Mouse (Mus musculus): ENCODE measurements at regions not wholly inside any gene's neighbourhood (a gene's known extent, or its start where the extent isn't known, plus 50 kb on each side); places are given as distances from the start of the nearest gene placed in this dataset.

- 83% methylated on average over 3 of the region's 3 CpGs for WGBS
- no peak overlapping the region for H3K9ac ChIP-seq (replicated peaks; ENCODE audit: low read length)
- H3K27me3 ChIP-seq (ENCODE audit: insufficient read depth, low read length) = no peaks in the 10 kb centered on the region
- H3K9me3 ChIP-seq (ENCODE audit: low read length) = no peaks in the 10 kb centered on the region; the same call in 1 of the 2 replicates
- H3K36me3 ChIP-seq (ENCODE audit: insufficient read depth, low read length) = no peaks in the 10 kb centered on the region
- no peak overlapping the region for H3K4me2 ChIP-seq (replicated peaks; ENCODE audit: low read depth, low read length)
- H3K4me3 ChIP-seq (ENCODE audit: low read length) = no peak overlapping the region
- 0 out of 2 replicates have a peak, but pooled peaks cover 3% of the 10 kb centered on the region for H3K4me1 ChIP-seq (ENCODE audit: insufficient read depth, low read length)
- H3K27ac ChIP-seq (ENCODE audit: low read length) = no peak overlapping the region
- no peak for ATAC-seq (ENCODE audit: low FRiP score, low TSS enrichment)
These were observed 100.9 kb downstream of the Aldh8a1 start for GRCm38 (mm10) chr10:21478004-21478403.

- no peaks in the 10 kb centered on the region for H3K27me3 ChIP-seq (ENCODE audit: insufficient read depth, low read length)
- H3K27ac ChIP-seq (ENCODE audit: low read length) = no peak overlapping the region
- 77% methylated on average over 3 of the region's 3 CpGs for WGBS
- no peak overlapping the region for H3K4me2 ChIP-seq (replicated peaks; ENCODE audit: low read depth, low read length)
- H3K9ac ChIP-seq (replicated peaks; ENCODE audit: low read length) = no peak overlapping the region
- 0 out of 2 replicates have a peak, but pooled peaks cover 3% of the 10 kb centered on the region for H3K4me1 ChIP-seq (ENCODE audit: insufficient read depth, low read length)
- H3K9me3 ChIP-seq (ENCODE audit: low read length) = no peaks in the 10 kb centered on the region; the same call in 1 of the 2 replicates
- no peaks in the 10 kb centered on the region for H3K36me3 ChIP-seq (ENCODE audit: insufficient read depth, low read length)
- no peak overlapping the region for H3K4me3 ChIP-seq (ENCODE audit: low read length)
- no peak for ATAC-seq (ENCODE audit: low FRiP score, low TSS enrichment)
These were observed 102.3 kb downstream of the Aldh8a1 start for GRCm38 (mm10) chr10:21479403-21479802.

- H3K4me1 ChIP-seq (ENCODE audit: insufficient read depth, low read length) = 0 out of 2 replicates have a peak, but pooled peaks cover 3% of the 10 kb centered on the region
- WGBS = 85% methylated on average over 3 of the region's 3 CpGs
- no peak overlapping the region for H3K4me3 ChIP-seq (ENCODE audit: low read length)
- no peak for ATAC-seq (ENCODE audit: low FRiP score, low TSS enrichment)
- no peaks in the 10 kb centered on the region; the same call in 1 of the 2 replicates for H3K9me3 ChIP-seq (ENCODE audit: low read length)
- no peaks in the 10 kb centered on the region for H3K36me3 ChIP-seq (ENCODE audit: insufficient read depth, low read length)
- no peak overlapping the region for H3K27ac ChIP-seq (ENCODE audit: low read length)
- no peaks in the 10 kb centered on the region for H3K27me3 ChIP-seq (ENCODE audit: insufficient read depth, low read length)
- H3K4me2 ChIP-seq (replicated peaks; ENCODE audit: low read depth, low read length) = no peak overlapping the region
- no peak overlapping the region for H3K9ac ChIP-seq (replicated peaks; ENCODE audit: low read length)
These were observed 104.2 kb downstream of the Aldh8a1 start for GRCm38 (mm10) chr10:21481255-21481654.

GRCm38 (mm10) chr10:21482055-21482454, 105.0 kb downstream of the Aldh8a1 start:
- WGBS = 73% methylated on average over 4 of the region's 4 CpGs
- Histone ChIP-seq H3K4me1 (ENCODE audit: insufficient read depth, low read length) (0 out of 2 replicates have a peak, but pooled peaks cover 3% of the 10 kb centered on the region), H3K27ac (ENCODE audit: low read length) (no peak overlapping the region), H3K9ac (replicated peaks; ENCODE audit: low read length) (no peak overlapping the region), H3K4me2 (replicated peaks; ENCODE audit: low read depth, low read length) (no peak overlapping the region), H3K4me3 (ENCODE audit: low read length) (no peak overlapping the region), H3K27me3 (ENCODE audit: insufficient read depth, low read length) (no peaks in the 10 kb centered on the region), H3K9me3 (ENCODE audit: low read length) (no peaks in the 10 kb centered on the region; the same call in 1 of the 2 replicates), H3K36me3 (ENCODE audit: insufficient read depth, low read length) (no peaks in the 10 kb centered on the region)
- no peak for ATAC-seq (ENCODE audit: low FRiP score, low TSS enrichment)

- Histone ChIP-seq H3K27me3 (ENCODE audit: insufficient read depth, low read length) (no peaks in the 10 kb centered on the region), H3K4me1 (ENCODE audit: insufficient read depth, low read length) (0 out of 2 replicates have a peak, but pooled peaks cover 3% of the 10 kb centered on the region), H3K9ac (replicated peaks; ENCODE audit: low read length) (no peak overlapping the region), H3K36me3 (ENCODE audit: insufficient read depth, low read length) (no peaks in the 10 kb centered on the region), H3K4me3 (ENCODE audit: low read length) (no peak overlapping the region), H3K27ac (ENCODE audit: low read length) (no peak overlapping the region), H3K9me3 (ENCODE audit: low read length) (no peaks in the 10 kb centered on the region; the same call in 1 of the 2 replicates), H3K4me2 (replicated peaks; ENCODE audit: low read depth, low read length) (no peak overlapping the region)
- 58% methylated on average over 9 of the region's 9 CpGs for WGBS
- ATAC-seq (ENCODE audit: low FRiP score, low TSS enrichment) = no peak
These were observed 105.6 kb downstream of the Aldh8a1 start for GRCm38 (mm10) chr10:21482659-21483058.

GRCm38 (mm10) chr10:21483373-21483772, 106.3 kb downstream of the Aldh8a1 start:
- H3K9me3 ChIP-seq (ENCODE audit: low read length) = no peaks in the 10 kb centered on the region; the same call in 1 of the 2 replicates
- 80% methylated on average over 3 of the region's 3 CpGs for whole genome bisulfite sequencing
- ATAC-seq (ENCODE audit: low FRiP score, low TSS enrichment) = no peak
- H3K36me3 ChIP-seq (ENCODE audit: insufficient read depth, low read length) = no peaks in the 10 kb centered on the region
- 0 out of 2 replicates have a peak, but pooled peaks cover 3% of the 10 kb centered on the region for H3K4me1 ChIP-seq (ENCODE audit: insufficient read depth, low read length)
- H3K27ac ChIP-seq (ENCODE audit: low read length) = no peak overlapping the region
- H3K27me3 ChIP-seq (ENCODE audit: insufficient read depth, low read length) = no peaks in the 10 kb centered on the region
- no peak overlapping the region for H3K4me2 ChIP-seq (replicated peaks; ENCODE audit: low read depth, low read length)
- no peak overlapping the region for H3K9ac ChIP-seq (replicated peaks; ENCODE audit: low read length)
- no peak overlapping the region for H3K4me3 ChIP-seq (ENCODE audit: low read length)

GRCm38 (mm10) chr10:21488374-21488930, 104.5 kb upstream of the 1700020N01Rik start:
- ATAC-seq (ENCODE audit: low FRiP score, low TSS enrichment) = no peak
- Histone ChIP-seq H3K9ac (replicated peaks; ENCODE audit: low read length) (no peak overlapping the region), H3K36me3 (ENCODE audit: insufficient read depth, low read length) (no peaks in the 10 kb centered on the region), H3K27me3 (ENCODE audit: insufficient read depth, low read length) (no peaks in the 10 kb centered on the region), H3K27ac (ENCODE audit: low read length) (no peak overlapping the region), H3K4me1 (ENCODE audit: insufficient read depth, low read length) (peaks cover 5% of the 10 kb centered on the region), H3K4me2 (replicated peaks; ENCODE audit: low read depth, low read length) (no peak overlapping the region), H3K9me3 (ENCODE audit: low read length) (no peaks in the 10 kb centered on the region), H3K4me3 (ENCODE audit: low read length) (no peak overlapping the region)
- 72% methylated on average over 7 of the region's 7 CpGs for whole genome bisulfite sequencing

- no peaks in the 10 kb centered on the region for H3K36me3 ChIP-seq (ENCODE audit: insufficient read depth, low read length)
- H3K9ac ChIP-seq (replicated peaks; ENCODE audit: low read length) = no peak overlapping the region
- WGBS = 56% methylated on average over 8 of the region's 8 CpGs
- no peaks in the 10 kb centered on the region for H3K9me3 ChIP-seq (ENCODE audit: low read length)
- H3K27ac ChIP-seq (ENCODE audit: low read length) = no peak overlapping the region
- no peak overlapping the region for H3K4me2 ChIP-seq (replicated peaks; ENCODE audit: low read depth, low read length)
- H3K4me1 ChIP-seq (ENCODE audit: insufficient read depth, low read length) = peaks cover 7% of the 10 kb centered on the region
- no peak for ATAC-seq (ENCODE audit: low FRiP score, low TSS enrichment)
- H3K27me3 ChIP-seq (ENCODE audit: insufficient read depth, low read length) = no peaks in the 10 kb centered on the region
- no peak overlapping the region for H3K4me3 ChIP-seq (ENCODE audit: low read length)
These were observed 102.0 kb upstream of the 1700020N01Rik start for GRCm38 (mm10) chr10:21490910-21491309.

GRCm38 (mm10) chr10:21492254-21492894, 100.6 kb upstream of the 1700020N01Rik start:
- peak; percentile 73 for ATAC-seq (ENCODE audit: low FRiP score, low TSS enrichment)
- H3K9me3 ChIP-seq (ENCODE audit: low read length) = no peaks in the 10 kb centered on the region
- WGBS = 22% methylated on average over 7 of the region's 7 CpGs

GRCm38 (mm10) chr10:21494536-21494935, 98.4 kb upstream of the 1700020N01Rik start:
- H3K4me1 ChIP-seq (ENCODE audit: insufficient read depth, low read length) = peaks cover 7% of the 10 kb centered on the region
- no peak overlapping the region for H3K4me2 ChIP-seq (replicated peaks; ENCODE audit: low read depth, low read length)
- 23% methylated on average over 1 of the region's 1 CpGs for WGBS
- H3K36me3 ChIP-seq (ENCODE audit: insufficient read depth, low read length) = no peaks in the 10 kb centered on the region
- no peak overlapping the region for H3K9ac ChIP-seq (replicated peaks; ENCODE audit: low read length)
- H3K9me3 ChIP-seq (ENCODE audit: low read length) = no peaks in the 10 kb centered on the region
- no peak overlapping the region for H3K27ac ChIP-seq (ENCODE audit: low read length)
- no peak for ATAC-seq (ENCODE audit: low FRiP score, low TSS enrichment)
- H3K27me3 ChIP-seq (ENCODE audit: insufficient read depth, low read length) = no peaks in the 10 kb centered on the region
- H3K4me3 ChIP-seq (ENCODE audit: low read length) = no peak overlapping the region

More at GRCm38 (mm10) chr10:21492254-21492894, 100.6 kb upstream of the 1700020N01Rik start:
- H3K4me3 ChIP-seq (ENCODE audit: low read length) = no peak overlapping the region
- no peaks in the 10 kb centered on the region for H3K36me3 ChIP-seq (ENCODE audit: insufficient read depth, low read length)
- H3K4me2 ChIP-seq (replicated peaks; ENCODE audit: low read depth, low read length) = no peak overlapping the region
- H3K9ac ChIP-seq (replicated peaks; ENCODE audit: low read length) = no peak overlapping the region
- peaks cover 7% of the 10 kb centered on the region for H3K4me1 ChIP-seq (ENCODE audit: insufficient read depth, low read length)
- H3K27me3 ChIP-seq (ENCODE audit: insufficient read depth, low read length) = no peaks in the 10 kb centered on the region
- peak overlapping the region; percentile 38; the same call in 1 of the 2 replicates for H3K27ac ChIP-seq (ENCODE audit: low read length)

All from kidney, embryonic 16.5 days (tissue).